Mouse (Mus musculus) ovary, postnatal 10 days (tissue): ENCODE measurements around the gene Gm7073.
A peak's percentile ranks its signal among the peaks of the same experiment; 100 is the strongest.

Source experiments
- DNase-seq: peaks from one replicate; pipeline ENCODE4 v3.0.0; 2022; ENCODE audit warnings: low spot score

The Gm7073 gene

DNA sequence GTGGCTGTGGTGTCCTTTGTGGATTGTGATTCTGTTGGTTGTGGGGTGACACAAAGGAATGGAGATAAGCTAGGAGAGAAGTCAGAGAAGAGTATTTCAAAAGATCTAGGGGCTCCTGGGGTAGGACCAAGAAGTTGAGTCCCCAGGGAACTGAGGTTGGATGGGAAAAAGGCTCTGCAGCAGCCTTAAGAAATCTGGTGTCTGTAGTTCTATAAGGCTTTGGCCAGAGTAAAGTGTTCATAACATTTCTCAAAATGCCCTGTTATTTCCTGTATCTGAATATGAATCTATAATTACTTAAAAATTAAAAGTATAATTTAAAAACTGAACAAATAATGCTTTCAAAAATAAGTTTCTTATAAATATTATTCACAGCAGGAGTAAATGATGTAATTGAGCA is at the start of gene Gm7073:
Gene Gm7073, minus strand, starts transcription at position 101 of the 400 bp plus-strand sequence.
- DNase-seq, result no peak

DNA sequence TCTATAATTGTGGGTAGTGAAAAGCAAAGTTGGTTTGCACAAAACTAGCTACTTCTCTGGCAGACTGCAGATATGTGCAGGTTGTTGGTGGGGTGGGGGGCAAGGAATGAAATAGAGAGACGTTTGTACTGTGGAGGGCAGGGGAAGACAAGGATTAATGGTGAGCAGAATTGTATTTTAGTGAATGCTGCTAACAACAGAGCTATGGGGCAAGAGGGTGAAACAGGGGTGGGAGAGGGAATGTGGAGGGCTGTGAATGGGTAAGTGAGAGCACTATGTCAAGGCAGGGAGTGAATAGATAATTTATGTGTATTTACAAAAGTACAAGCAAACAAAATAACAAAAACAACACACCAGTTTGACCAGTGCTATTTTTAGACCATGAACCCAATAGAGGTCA is 31.5 kb upstream of the Gm7073 start:
- DNase-seq, result no peak

DNA sequence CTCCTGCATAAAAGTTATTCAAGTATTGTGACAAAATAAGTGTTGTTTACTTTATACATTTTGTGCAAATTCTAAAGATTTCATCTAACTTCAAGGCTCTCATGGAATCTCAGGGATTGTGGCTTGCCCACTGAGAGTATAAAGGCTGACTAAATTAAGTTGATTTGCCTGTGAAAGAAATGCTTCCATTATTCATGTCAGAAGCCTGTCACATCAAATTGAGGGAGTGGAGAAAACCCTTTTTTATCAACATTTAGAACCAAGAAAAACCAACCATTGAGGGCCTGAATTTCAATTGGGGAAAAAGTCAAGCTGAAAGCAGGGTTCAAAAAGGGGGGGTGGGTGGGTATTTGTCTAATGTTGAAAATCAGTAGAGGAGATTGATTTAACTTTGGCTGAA is 30.0 kb upstream of the Gm7073 start:
- no peak for DNase-seq

DNA sequence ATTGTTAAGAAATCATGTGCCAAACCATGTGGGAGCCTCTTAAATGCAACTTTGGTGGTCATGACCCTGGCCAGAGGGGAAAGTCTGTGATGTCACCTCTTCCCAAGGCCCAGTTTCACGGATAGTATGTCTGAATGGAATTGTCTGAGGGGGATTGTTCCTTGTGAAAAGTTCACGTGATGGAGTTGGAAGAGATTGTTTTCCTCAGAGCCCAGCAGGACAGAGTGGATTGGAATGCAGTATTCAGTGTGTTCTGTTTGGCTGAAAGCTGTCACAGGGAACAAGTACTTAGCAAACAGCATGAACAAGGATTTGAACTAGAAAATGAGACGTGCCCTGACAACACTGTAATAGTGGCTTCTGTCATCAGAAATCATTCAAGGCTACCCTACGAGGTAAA is 16.2 kb upstream of the Gm7073 start:
- DNase-seq, result no peak

DNA sequence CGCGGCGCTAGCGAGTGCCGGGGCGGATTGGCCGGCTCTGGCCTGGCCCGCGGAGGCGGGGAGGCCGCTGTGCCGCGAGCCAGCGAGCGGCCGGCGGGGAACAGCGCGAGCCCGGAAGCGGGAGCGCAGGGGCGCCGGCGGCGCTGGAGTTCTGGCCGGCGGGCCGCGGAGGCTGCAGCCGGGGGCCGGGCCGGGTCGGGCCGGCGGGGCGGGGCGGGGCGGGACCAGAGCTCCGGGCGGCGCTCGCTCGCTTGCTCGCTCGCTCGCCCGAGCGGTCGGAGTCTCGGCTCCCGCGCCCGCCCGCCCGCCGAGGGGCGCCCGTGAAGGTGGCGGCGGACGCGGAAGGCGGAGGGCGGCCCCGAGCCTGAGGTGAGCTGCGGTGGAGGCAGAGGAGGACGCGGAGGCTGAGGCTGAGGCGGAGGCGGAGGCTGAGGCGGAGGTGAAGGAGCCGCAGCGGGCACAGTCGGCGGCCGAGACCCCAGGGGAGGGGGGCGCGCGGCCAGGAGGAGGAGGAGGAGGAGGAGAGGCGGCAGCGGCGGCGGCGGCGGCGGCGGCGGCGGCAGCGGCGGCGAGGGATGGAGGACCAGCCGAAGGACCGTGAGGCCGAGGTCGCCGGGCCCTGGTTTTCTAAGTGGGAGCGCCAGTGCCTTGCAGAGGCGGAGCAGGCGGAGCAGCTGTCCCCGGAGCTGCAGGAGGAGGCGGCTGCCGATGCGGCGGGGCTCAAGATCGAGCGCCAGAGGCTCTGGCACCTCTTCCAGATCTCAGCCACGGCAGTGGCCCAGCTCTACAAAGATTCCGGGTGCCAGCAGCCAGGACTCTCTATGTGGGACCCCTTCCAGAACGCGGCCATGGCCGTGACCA is 8.6 kb upstream of the Gm7073 start:
- peak; percentile 3 for DNase-seq

DNA sequence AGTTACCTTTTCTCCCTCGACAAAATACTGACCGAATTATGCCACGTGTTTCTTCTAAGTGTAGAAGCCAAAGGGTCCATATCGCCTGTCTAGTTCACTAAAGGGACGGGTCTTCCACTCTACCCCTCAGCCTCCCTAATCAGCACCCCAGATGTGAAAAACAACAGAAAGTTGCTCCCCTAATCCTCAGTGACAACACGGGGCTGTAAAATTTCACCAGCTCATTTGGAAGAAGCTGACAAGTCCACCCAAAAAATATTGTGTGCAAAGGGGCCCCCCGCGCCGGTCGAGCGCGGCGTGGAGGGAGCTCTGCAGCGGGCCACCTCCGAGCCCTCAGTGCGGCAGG is 8.0 kb upstream of the Gm7073 start:
- no peak for DNase-seq

DNA sequence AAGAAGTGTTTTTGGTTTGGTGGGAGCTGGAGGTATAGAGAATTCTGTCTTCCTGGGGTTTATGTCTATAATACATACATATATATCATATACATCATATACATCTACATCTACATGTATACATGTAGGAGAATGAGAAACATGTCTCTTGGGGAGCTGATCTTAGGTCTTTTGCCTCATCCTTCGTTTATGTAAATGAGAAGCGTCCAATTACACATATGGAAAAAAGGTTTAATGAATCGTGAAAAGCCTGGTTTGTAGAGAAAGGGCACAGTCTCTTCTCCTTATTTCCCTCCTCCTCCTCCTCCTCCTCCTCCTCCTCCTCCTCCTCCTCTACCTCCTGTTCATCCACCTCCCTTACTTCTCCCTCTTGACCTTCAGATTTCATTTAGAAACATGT is 6.9 kb upstream of the Gm7073 start:
- no peak for DNase-seq

DNA sequence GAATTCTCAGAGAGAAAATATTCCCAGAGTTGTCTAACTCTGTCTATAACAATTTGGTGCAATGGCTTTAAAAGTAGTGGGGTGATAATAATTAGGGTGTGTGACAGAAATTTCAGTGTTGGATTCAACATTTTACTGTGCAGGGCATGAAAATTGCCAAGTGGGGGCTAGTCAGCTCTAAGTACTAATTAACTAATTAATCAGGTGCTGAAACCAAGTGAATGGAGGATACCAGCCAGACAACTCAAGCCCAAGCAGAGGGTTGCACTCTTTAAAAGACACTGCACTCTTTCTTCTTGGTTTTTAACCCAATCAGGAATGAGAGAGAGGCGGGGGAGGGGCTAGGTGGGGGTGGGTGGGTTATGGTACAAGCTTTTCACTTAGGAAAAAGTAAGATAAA is 6.4 kb upstream of the Gm7073 start:
- no peak for DNase-seq

DNA sequence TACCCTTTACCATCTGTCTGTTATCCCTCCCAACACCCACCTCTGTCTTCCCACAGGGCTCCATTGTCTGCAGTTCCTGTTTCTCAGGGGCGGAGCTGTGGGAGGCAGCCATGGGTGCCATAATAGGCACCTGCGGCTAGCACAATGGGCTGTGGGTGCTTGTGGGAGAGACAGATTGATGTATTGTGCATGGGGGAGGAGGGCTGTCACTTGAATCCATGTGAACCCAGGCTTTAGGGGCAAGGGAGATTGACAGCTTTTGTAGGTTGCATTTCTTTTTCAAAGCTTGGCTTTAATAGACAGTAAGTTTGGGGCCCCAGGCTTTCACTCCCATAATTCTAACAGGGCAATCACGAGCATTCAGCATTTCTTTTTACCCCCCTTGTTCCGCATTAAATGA is 5.0 kb upstream of the Gm7073 start:
- DNase-seq, result no peak

DNA sequence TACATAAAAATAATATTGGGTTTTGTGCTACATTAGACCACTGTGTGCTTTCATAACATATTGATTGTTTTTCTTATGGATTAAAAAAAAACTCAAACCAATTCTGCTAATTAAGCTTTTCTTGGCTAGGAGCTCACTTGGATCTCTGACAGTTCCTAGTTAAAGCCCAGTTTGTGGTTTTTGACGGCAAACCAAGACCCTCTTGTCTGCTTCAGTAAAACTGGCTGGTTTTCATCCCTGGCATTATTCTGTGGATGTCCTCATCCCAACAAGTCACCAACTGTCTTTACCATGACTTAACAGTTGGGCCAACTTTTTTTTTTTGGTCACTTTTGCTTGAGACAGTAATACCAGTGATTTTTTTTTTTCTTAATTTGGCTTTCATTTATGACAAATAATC is 3.9 kb upstream of the Gm7073 start:
- DNase-seq, result no peak

DNA sequence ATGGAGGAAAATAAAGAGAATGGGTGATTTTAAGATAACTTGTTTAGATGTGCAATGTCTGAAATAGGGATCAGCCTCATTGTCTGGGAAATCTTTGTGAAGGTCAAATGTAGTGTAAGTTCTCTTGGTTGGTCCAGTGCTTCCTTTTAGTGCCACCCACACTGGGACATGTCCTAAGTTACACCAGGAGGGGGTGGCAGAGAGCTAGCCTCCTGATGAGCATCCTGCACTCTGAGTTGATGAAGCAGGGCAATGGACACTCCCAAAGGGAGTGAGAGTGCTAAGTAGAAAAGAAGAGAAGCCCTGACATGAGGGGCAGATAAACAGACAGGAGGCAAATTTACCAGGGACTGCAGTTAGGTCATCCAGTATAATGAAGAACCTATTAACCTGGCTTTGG is 35.1 kb downstream of the Gm7073 start:
- DNase-seq, result no peak

DNA sequence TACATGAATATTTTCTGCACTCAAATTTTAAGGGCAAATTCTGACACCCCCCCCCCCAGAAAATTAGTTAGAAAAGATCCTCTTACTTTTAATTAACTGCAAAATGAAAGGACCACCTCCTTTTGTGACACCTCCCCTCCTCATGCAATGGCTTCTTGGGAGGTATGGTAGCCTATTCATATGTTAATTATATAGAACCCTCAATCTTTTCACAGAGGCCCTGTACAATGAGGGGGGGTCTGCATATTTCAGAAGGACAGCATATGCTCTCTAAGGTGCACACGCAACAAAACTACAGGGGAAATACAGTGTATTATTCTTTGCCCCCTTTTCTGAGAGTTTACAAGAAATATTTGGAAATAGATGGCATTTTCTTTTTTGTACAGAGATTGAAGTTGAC is 41.3 kb downstream of the Gm7073 start:
- DNase-seq, result no peak

DNA sequence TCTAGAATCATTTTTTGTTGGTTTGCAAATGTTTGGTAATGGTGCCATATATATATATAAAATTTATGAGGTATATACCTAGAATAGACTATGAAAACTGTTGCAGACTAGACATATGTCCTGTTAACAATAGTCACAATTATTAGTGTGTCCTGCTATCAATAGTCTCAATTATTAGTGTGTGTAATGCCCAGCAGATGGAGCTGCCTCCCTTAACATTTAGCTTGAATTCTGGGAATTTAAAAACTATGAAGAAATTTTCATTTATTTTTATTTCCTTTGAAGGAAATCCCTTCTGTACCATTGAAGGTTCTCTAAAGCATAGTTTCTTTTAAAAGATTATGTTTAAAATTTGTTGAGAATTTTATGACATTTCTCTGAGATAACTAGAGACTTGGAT is 43.7 kb downstream of the Gm7073 start:
- DNase-seq, result no peak

DNA sequence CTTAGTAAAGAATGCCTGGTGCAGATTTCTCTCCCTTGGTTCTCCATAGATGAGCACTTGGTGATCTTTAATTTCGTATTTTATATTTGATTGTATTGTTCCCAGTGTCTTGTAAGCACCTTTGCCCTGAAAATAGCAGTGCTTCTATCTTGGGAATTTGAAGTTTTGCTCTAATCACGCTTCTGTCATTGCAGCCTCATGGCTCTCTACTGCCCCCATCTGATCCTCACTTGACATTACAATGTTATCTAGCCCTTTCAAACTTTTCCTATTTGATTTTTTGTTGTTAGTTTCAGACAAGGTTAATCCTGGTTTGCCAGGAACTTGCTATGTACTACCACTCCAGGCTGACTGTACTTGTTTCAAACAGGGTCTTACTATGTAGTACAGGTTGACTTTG is 75.3 kb downstream of the Gm7073 start:
- DNase-seq, result no peak

DNA sequence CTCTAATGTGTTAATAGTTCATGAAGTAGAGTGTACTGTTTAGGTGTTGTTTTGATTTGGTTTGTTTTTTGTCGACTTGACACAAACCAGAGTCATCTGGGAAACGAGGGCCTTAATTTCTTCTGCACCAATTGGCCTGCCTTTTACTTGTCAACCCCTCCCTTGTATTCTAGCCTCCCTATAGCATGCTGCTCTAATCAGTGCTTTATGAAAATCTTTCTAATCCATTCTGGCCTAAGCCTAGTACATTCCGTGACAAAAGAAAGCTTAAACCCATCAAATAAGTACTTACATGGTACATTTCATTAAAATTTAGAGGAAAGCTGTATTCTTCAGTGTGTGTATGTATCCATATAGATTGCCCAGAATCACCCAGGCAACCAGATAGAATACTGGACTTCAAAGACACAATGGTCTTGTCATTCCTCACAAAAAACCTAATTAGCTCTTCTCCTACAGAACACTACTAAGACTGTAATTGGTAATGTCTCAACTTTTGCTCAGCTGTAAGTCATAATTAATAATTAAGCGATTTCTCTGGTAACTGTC is 124.4 kb downstream of the Gm7073 start:
- no peak for DNase-seq

DNA sequence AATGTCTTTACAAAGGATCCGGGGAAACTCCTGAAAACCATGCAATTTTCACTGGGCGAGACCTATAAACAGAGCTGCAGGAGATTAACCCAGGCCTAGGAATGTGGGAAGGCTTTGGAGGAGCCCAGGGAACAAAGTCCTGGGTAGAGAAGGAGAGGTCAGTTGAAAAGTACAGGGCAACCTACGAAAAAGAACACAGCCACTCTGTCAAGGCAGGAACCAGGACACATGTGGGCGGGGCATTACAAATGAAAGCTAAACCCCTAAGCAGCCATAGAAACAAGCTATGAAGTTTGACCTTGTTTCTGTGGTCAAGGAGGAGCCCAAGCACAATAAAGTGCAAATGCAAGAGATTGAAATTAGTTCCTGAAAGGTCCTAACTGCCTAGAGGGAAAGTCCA is 133.4 kb downstream of the Gm7073 start:
- DNase-seq, result no peak

DNA sequence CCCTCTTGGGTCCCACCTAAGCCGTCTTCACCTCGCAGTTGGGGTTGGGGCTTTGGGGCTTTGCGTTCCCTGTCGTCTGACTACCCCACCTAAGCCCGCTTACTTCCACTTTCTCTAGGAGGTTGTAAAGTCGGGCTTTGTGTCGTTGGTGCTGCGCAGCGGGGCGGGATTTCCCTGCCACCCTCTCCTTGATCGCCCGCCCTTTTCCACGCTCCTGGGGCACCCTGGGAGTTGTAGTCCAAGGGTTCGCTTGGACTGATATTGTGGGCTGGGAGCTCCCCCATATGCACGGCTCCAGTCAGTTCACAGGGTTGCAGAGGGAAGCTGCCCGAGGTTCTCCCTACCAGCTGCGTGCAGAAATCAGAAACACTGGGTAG is 134.4 kb downstream of the Gm7073 start:
- no peak for DNase-seq

DNA sequence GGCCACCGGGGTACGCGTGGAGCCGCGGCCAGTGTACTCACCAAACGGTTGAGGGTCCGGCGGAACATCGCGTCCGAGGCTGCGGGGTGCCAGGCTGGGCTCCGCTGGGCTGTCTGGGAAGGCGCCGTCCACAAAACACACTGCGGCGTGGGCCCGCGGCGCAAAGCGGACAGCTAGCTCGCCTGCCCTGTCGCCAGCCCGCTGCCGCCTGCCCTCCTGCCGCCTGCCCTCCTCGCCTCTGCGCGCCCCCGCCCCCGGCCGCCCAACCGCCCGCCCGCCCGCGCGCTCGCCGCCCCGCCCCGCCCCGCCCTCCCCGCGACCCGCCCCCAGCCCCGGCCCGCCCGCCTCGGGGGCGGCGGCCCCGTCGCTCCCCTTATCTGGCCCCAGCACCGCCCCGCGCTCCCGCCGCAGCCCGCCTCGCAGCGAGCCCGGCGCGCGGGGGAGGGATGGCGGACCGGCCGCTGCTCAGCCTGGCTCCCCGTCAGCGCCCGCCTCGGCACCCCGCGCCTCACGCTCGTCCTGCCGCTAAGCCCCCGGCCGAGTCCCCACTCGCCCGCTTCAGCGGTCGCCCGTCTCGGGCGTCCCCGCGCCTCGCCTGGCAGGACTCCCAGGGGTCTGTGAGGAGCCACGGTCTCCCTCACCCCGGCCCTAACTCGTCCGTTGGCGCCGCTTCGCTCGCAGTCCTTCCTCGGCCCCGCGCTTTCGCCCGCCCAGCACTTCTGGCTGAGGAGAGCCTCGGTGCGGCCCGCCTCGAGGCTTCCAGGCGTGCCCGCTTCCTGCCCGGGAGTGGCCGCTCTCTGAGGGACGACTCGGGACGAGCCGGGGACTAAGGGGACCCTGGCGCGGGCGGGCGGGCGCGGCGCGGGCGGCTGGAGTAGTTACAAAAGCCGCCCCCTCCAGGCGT is 135.0 kb downstream of the Gm7073 start:
- DNase-seq, result peak; percentile 45

DNA sequence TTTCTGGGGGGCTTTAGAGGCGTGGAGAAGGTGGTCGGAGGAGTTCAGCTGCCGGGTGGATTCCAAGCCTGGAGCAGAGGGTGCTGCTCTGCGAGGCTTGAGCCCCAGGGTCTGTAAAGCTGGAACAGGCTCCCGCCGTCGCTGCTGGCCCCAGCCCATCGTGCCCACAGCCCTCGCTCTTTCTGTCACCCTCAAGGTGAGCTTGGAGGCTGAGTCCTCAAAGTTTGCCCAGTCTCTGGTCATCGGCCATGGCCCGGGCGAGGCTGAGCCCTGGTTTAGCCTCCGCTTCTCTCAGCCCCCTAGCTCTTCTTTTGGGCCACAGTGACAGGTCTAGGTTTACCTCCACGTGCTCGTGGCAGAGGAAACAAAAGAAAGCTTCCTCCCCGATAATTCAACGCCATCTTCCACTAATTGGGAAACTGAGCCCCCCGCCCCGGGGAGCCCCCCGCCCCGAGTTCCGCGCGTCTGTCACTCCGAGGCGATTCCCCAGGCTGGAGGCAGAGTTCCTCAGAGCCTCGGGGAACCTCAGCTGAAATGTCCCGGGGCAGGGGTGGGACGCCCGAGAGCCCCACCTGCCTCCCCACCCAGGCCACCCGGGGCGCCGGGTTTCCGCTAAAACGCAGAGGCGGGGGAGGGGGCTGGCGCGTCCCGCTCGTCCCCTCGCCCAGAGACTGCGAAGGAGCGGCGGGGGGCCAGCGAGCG is 135.8 kb downstream of the Gm7073 start:
- DNase-seq, result no peak

DNA sequence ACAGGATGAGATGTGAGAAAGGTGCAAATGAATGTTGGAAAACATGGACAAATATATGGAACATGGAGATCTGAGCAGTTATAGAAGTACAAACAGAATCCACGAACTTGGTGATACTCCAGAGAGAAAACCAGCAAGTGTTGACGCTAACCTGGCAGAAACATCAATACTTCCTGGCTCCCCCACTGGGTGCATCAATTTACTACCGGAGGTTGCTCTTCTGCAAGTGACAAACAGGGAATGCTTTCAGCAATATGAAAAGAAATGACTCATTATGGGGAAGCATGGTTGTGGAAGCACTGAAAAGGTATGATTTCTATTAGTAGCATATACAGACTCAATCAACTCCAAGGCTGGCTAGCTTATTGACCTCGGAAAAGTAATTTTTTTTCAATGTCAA is 144.8 kb downstream of the Gm7073 start:
- DNase-seq, result no peak

DNA sequence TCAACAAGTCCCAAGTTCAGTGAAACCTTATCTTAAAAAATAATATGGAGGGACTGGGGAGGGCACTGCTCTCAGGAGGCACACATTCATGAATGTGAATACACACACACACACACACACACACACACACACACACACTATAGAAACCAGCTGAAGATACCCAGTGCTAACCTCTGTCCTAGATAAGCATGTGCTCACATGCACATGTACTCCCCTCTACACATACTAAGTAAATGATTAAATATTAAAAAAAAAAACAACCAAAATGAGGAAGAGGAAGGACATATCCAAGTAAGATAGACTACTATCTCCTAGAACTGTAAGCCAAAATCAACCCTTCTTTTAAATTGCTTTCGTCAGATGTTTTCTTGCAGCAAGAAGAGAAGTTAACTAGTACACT is 152.2 kb downstream of the Gm7073 start:
- DNase-seq, result no peak
